Mouse (Mus musculus): Measurements from ENCODE around the gene Pxk.

GRCm38 (mm10) chr14:8156947-8157346 lies 58.9 kb downstream of the Pxk start:
- TF ChIP-seq POLR2A (IDR thresholded peaks at IDR 0.05; ENCODE audit: insufficient read length, low read depth) = no peak
- no peak for TF ChIP-seq CEBPB (IDR thresholded peaks at IDR 0.05; ENCODE audit: insufficient read depth, poor library complexity, severe bottlenecking)
- no peak for TF ChIP-seq E2F4 (IDR thresholded peaks at IDR 0.05; ENCODE audit: insufficient read depth)
- TF ChIP-seq MAX (IDR thresholded peaks at IDR 0.05; ENCODE audit: low read depth) = no peak
- TF ChIP-seq USF1 (IDR thresholded peaks at IDR 0.05; ENCODE audit: low read depth) = no peak
- no peak for TF ChIP-seq POLR2AphosphoS2 (IDR thresholded peaks at IDR 0.05; ENCODE audit: insufficient read length, low read depth)
- no peak for TF ChIP-seq MYOG (IDR thresholded peaks at IDR 0.05; ENCODE audit: control insufficient read depth in 1 of 3, insufficient read depth in 1 of 3, insufficient read length in 2 of 3, low read depth in 2 of 3)
- no peak for TF ChIP-seq MYOD1 (IDR thresholded peaks at IDR 0.05; ENCODE audit: control insufficient read depth in 1 of 3, insufficient read length in 2 of 3, low read depth in 2 of 3)
- TF ChIP-seq TCF12 (IDR thresholded peaks at IDR 0.05; ENCODE audit: insufficient read depth, poor library complexity, severe bottlenecking) = no peak
- no peak for TF ChIP-seq TCF3 (IDR thresholded peaks at IDR 0.05; ENCODE audit: insufficient read length, low read depth)
- no peak for TF ChIP-seq REST (IDR thresholded peaks at IDR 0.05; ENCODE audit: insufficient read depth, insufficient read length)
